Mouse (Mus musculus): ENCODE data around the gene Fmo6. TPM values are rescaled to one million over a fixed set of nuclear protein-coding genes. Genes with fewer than 3 reads are reported as not detected.

Fmo6 gene
- polyA plus RNA-seq, 1 experiment = not detected

- peak; percentile 18 for DNase-seq (ENCODE audit: low read depth)
- TF ChIP-seq POLR2A (IDR thresholded peaks at IDR 0.05; ENCODE audit: borderline replicate concordance, extremely low read depth, insufficient read depth, insufficient read length, poor library complexity, severe bottlenecking) = no peak
- peak; percentile 55; the same call in 1 of the 2 replicates for TF ChIP-seq CTCF (IDR thresholded peaks at IDR 0.05; ENCODE audit: borderline replicate concordance, extremely low read depth, insufficient read depth, insufficient read length)
These were observed 57.5 kb downstream of the Fmo6 start for GRCm38 (mm10) chr1:162879595-162880369.

- TF ChIP-seq POLR2A (IDR thresholded peaks at IDR 0.05; ENCODE audit: borderline replicate concordance, extremely low read depth, insufficient read depth, insufficient read length, poor library complexity, severe bottlenecking) (no peak), CTCF (IDR thresholded peaks at IDR 0.05; ENCODE audit: borderline replicate concordance, extremely low read depth, insufficient read depth, insufficient read length) (no peak)
- DNase-seq (ENCODE audit: low read depth) = no peak
These were observed 62.2 kb downstream of the Fmo6 start for GRCm38 (mm10) chr1:162875091-162875490.

GRCm38 (mm10) chr1:162871701-162872311 is 65.5 kb downstream of the Fmo6 start:
- TF ChIP-seq POLR2A (IDR thresholded peaks at IDR 0.05; ENCODE audit: borderline replicate concordance, extremely low read depth, insufficient read depth, insufficient read length, poor library complexity, severe bottlenecking) (no peak), CTCF (IDR thresholded peaks at IDR 0.05; ENCODE audit: borderline replicate concordance, extremely low read depth, insufficient read depth, insufficient read length) (no peak)
- peak; percentile 28 for DNase-seq (ENCODE audit: low read depth)

GRCm38 (mm10) chr1:162870978-162871377 is 66.3 kb downstream of the Fmo6 start:
- TF ChIP-seq POLR2A (IDR thresholded peaks at IDR 0.05; ENCODE audit: borderline replicate concordance, extremely low read depth, insufficient read depth, insufficient read length, poor library complexity, severe bottlenecking) (no peak), CTCF (IDR thresholded peaks at IDR 0.05; ENCODE audit: borderline replicate concordance, extremely low read depth, insufficient read depth, insufficient read length) (no peak)
- DNase-seq (ENCODE audit: low read depth) = no peak

GRCm38 (mm10) chr1:162867396-162867795 is 69.9 kb downstream of the Fmo6 start:
- no peak for DNase-seq (ENCODE audit: low read depth)
- TF ChIP-seq POLR2A (IDR thresholded peaks at IDR 0.05; ENCODE audit: borderline replicate concordance, extremely low read depth, insufficient read depth, insufficient read length, poor library complexity, severe bottlenecking) (no peak), CTCF (IDR thresholded peaks at IDR 0.05; ENCODE audit: borderline replicate concordance, extremely low read depth, insufficient read depth, insufficient read length) (no peak)

Other genes with a start within 250 kb of the Fmo6 start
- 31.1 and 73.6 TPM in 2 replicates for gene Prrc2c, start 197.0 kb downstream of the Fmo6 start, polyA plus RNA-seq (2012; rRNA removed)
- 0.55 and 0.79 TPM in 2 replicates for gene Fmo4, start 123.5 kb downstream of the Fmo6 start, polyA plus RNA-seq (2012; rRNA removed)
- gene Fmo1, start 70.9 kb downstream of the Fmo6 start, polyA plus RNA-seq (2012; rRNA removed) = 25.5 and 38.2 TPM in 2 replicates
- gene Fmo2, start 38.8 kb downstream of the Fmo6 start, polyA plus RNA-seq (2012; rRNA removed) = 0.14 and 0.34 TPM in 2 replicates
- not detected in 2 replicates for gene Fmo3, start 47.0 kb upstream of the Fmo6 start, polyA plus RNA-seq (2012; rRNA removed)
- not detected in 2 replicates for gene Mroh9, start 148.2 kb upstream of the Fmo6 start, polyA plus RNA-seq (2012; rRNA removed)